Mouse (Mus musculus) naive thymus-derived CD4-positive, alpha-beta T cell, adult 2 months (primary cell): ENCODE results near the gene Evi5.

ENCODE experiments used
- DNase-seq: peaks from one replicate; pipeline ENCODE4 v3.0.0-alpha.2; 2011; ENCODE audit warnings: low read depth

Evi5 gene

DNA sequence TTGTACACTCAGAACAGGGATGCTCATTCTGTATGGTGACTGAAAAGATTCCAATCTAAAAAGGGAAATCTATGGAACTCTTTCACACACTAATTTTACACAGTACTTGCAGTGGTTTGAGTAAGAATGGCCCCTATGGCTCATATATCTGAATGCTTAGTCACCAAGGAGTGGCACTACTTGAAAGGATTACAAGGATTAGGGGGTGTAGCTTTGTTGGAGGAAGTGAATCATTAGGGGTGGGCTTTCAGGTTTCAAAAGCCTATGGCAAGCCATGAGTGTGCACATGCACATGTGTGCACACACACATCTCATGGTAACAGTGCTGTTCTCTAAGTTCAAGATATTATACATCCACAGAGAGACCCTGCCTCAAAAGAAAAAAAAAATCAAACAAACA is 72.3 kb downstream of the Evi5 start:
- DNase-seq: no peak

DNA sequence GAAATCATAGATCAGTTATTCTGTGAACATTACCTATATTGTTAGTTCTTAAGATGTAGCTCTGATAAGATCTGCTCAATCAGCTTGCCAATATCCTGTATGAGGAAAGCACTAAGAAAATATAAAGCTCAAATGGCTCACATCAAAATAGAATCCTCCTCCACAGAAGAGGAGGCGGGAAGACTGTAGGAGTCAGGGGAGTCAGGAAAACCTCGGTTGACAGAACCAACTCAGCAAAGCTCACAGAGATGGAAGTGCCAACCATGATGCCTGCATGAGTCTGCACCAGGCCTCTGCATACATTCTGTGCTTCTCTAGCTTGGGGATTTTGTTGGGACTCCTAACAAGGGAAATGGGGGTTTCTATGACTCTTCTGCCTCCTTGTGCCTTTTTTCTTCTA is 73.7 kb downstream of the Evi5 start:
- no peak for DNase-seq

- DNase-seq: no peak
Observed at GRCm38 (mm10) chr5:107798290-107798689, 76.6 kb downstream of the Evi5 start.

GRCm38 (mm10) chr5:107793927-107794326 is 81.0 kb downstream of the Evi5 start:
- peak; percentile 51 for DNase-seq

GRCm38 (mm10) chr5:107793258-107793657 is 81.6 kb downstream of the Evi5 start:
- DNase-seq: no peak

- DNase-seq: no peak
Observed at GRCm38 (mm10) chr5:107792516-107792915, 82.4 kb downstream of the Evi5 start.

- no peak for DNase-seq
Observed at GRCm38 (mm10) chr5:107791966-107792365, 82.9 kb downstream of the Evi5 start.

DNA sequence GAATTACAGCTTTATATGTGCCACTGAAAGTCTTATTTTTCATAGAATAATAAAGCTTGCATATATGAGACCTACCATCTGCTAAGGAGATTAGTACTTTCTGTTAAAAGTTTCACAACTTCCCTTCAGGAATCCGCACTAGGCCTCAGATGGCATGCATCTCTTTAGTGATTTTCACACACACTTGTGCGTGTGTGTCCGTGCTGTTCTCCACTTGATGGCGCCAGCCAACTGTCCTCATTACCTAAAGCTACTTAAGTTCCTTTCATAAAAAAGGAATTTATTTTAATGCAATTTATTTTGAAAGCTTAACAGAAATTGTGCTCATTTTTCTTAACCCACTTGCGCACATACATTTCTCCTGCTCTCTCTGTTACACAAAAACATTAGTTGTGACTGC is 85.4 kb downstream of the Evi5 start:
- DNase-seq: peak; percentile 51

GRCm38 (mm10) chr5:107787682-107788443 is 87.0 kb downstream of the Evi5 start:
- DNase-seq: peak; percentile 34

GRCm38 (mm10) chr5:107782360-107782759 is 92.5 kb downstream of the Evi5 start:
- DNase-seq: no peak

DNA sequence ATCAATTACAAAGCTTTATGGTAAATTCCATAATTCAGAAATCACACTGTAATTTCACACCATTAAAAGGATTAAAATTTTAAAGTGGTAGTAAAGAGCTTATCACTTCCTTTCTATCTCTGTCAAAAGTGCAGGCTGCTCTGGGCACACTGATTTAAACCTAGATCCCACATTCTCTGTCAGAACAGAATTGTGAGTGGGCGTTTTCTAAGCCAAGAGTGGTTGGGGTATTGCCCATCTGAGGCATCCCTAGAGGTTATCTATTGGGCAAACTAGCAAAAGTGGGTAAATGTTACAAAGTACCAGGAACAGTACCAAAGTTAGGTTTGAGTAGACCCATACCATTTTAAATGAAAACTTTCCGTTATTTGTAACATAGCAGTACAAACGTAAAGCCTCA is 96.1 kb downstream of the Evi5 start:
- no peak for DNase-seq

DNA sequence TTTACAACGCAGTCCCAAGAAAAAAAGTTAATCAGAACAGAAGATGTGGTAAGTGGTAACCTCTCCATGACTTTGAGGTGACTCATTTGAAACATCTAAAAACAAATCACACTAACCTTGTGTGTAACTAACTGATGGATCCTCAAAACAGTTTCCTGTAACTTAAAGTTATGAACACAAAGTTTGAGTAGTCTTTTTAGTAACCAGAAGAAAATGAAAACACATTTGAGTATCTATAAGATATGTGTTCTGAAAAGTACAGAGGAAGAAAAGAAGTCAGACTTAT is 97.4 kb downstream of the Evi5 start:
- DNase-seq: no peak

DNA sequence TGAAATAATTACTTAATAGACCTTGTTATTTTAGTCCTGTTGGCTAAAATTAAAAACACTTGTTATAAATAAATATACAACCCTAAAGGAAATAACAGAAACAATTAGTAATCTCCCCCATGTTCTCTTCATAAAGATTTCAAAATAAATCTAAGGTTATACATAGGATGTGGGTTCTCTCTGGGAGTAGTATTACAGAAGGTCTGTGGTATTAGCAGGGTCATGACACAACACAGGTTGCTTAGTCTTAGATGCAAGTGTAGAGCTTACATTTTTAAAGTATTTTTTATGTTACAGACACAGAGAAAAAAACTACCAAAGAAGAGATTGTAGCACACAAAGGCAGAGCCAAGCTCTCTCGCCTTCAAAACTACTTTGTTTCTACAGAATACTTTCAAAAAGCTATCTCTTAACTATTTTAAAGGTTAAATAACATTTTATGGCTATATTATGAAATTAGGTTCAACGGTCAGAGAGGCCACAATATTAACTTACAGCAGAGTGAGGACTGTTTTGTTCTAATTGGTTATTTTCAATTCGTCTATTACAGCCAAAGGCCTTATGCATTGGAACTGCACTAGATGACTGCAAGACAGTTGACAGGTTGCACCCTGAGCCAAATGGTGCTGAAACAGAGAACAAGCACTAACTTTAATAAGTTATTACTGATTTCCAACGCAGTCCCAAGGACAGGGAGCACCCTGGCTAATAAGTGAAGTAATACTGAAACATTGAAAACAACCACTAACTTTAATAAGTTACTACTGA is 97.9 kb downstream of the Evi5 start:
- DNase-seq: no peak

GRCm38 (mm10) chr5:107775875-107776274 is 99.0 kb downstream of the Evi5 start:
- no peak for DNase-seq

- no peak for DNase-seq
Observed at GRCm38 (mm10) chr5:107772049-107772448, 102.9 kb downstream of the Evi5 start.

GRCm38 (mm10) chr5:107768224-107768623 is 106.7 kb downstream of the Evi5 start:
- no peak for DNase-seq

GRCm38 (mm10) chr5:107765946-107766345 is 109.0 kb downstream of the Evi5 start:
- no peak for DNase-seq

GRCm38 (mm10) chr5:107764486-107764885 is 110.4 kb downstream of the Evi5 start:
- no peak for DNase-seq

DNA sequence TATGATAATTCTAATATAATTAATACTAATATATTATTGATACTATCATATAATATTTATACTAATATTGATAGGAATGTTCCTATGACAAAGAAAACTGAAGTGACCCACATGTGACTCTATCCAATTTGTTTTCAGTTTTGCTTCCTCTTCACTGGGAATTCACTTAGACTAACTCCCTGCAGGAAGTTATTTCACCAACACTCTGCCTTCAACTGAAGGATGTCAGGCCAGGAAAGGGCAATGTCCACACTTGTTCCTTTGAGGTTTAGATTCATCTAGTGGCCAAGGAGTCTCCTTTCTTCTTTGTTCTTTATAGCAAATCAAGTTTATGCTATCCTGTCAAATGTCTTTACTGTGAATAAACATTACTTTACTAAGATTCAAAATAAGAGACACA is 111.2 kb downstream of the Evi5 start:
- no peak for DNase-seq

DNA sequence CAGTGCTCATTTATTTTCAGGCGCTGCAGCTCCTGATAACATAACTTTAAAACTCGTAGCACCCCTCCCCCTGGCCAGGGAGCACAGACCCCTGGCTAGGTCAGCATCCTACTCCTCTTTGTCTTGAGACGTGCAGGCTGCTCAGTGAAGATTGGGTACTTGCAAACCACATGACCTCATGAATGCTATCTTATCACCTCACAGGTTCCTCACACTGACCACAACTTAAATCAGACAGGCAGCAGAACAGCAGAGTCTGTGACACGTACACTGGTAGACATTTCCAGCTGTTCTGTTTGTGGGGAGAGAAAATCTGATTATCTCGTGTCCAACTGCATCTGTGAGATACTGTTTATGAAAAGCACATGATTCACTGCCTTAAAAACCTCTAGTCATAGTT is 115.8 kb downstream of the Evi5 start:
- no peak for DNase-seq

DNA sequence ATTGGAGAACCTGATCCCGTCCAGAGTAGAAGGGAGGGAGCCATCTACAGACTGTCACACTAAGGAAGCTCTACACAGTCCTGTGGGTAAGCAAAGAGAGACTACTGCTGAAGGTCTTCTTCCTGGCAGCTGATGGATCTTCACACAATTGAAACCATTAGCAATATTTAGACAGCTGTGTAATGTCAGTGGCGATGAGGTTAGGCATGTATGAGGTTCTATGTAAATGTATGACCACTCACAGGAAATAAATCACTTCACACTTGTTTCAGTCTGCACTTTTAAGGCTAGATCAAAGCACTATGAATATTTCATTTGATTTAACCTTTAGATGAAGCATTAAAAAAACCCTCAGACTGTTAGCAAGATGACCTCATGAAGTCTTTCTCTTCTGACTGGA is 118.8 kb downstream of the Evi5 start:
- DNase-seq: peak; percentile 46

DNA sequence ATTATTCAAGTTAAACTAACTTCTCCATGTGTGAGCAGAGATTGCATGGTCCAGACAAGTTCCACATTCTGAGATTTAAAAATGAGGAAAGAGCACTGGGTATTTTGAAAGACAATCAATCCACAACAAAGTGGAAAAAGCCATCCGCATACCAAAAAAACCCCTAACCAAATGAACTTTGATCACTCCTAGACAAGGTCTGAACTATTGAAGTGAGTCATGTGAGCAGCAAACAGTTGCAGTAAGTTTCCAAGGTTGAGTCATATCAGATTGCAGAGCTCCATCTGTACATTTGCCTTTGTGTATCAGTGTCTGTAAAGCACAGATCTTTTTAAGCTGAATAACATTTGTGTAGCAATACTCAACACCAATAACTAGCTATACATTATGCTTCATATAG is 120.2 kb downstream of the Evi5 start:
- peak; percentile 75 for DNase-seq

- no peak for DNase-seq
Observed at GRCm38 (mm10) chr5:107753656-107754055, 121.3 kb downstream of the Evi5 start.
